Mouse (Mus musculus) spleen, adult 2 months (tissue): Measurements from ENCODE around the gene Umad1.

ENCODE experiments used
- CTCF ChIP-seq: fragments of 200-500 bp; IDR thresholded peaks from 2 replicates; pipeline ENCODE4 v1.5.1; 2011; ENCODE audit warnings: mild to moderate bottlenecking, inconsistent platforms; ENCODE audit not compliant: insufficient read depth, insufficient read length, insufficient replicate concordance; ENCODE audit errors: extremely low read depth
- POLR2A ChIP-seq: fragments of 200-500 bp; IDR thresholded peaks from 2 replicates; pipeline ENCODE4 v1.6.1; 2011; ENCODE audit warnings: low read depth, low read length, inconsistent platforms

- TF ChIP-seq CTCF (no peak), POLR2A (no peak)
Measured at GRCm38 (mm10) chr6:8286146-8286545, 27.1 kb downstream of the Umad1 start.
